Mouse (Mus musculus) T-helper 2 cell (primary cell): ENCODE results near the gene Casq1.

Source experiments
- in situ Hi-C: fragments of 300-600 bp; cut with MboI, MseI; formaldehyde crosslinking; loops from one replicate; pipeline ENCODE4 v1.15.1; 2025; ENCODE audit warnings: high pct_unique_total_duplicates

Gene Casq1

DNA sequence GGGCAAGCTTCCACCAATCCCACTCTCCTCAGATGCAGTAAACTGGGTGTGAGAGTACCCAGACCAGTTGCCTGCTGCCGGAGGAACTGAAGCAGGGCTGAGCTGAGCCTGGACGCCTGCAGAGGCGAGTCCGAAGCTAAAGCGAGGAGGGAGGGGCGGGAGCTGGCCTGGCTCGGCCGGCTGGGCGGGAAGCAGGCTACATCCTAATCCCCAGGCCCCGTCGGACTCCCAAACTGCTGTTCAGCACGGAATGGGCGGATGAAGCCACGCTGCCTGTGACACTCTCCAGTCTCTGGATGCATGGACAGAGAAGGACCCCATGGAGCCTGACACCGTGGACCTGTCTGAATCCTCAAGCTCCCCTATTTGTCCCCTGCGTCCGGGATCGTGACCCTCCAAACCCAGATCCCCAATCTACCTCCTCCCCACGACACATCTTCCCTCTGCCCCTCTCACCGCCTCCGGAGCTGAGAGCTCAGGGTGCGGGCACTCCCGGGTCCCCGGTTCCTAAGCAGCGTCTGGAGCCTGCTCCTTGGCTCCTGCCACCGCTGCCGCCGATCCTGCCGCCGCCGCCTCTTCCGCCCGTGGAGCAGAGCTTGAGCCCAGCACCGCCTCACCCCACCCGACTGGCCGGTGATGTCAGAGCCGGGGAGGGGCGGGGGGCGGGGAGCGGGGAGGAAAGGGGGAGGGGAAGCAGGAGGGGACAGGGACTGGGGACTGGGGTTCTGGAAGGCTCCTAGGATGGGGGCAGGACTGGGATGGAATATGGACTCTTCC lies 13.3 kb downstream of the Casq1 start, which contains the start of gene Pea15a:
Gene Pea15a, minus strand, starts transcription at position 664 of the 777 bp plus-strand sequence.
- in situ Hi-C loops, result loop anchor here (25.0 kb wide), 1 partner anchor 1344 kb away; the partner anchor contains the start of gene Atf6

DNA sequence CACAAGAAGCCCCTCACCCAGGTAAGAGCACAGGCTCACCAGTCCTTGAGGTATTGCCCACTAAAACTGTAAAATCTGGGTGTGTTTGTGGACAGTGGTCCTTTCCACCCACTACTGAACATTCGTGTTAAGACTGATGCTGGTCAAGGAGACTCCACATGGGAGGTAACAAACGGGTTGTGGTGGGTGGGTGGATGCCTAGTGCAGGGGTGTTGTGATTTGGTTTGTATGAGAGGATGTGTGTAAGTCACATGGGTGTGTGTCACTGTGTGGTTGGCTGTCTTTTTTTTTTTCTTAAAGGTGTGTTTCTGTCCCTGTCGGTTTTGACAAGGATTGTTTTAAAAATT lies 14.0 kb downstream of the Casq1 start:
- in situ Hi-C loops, result loop anchor here (25.0 kb wide), 1 partner anchor 1343 kb away; the partner anchor contains the start of gene Atf6

DNA sequence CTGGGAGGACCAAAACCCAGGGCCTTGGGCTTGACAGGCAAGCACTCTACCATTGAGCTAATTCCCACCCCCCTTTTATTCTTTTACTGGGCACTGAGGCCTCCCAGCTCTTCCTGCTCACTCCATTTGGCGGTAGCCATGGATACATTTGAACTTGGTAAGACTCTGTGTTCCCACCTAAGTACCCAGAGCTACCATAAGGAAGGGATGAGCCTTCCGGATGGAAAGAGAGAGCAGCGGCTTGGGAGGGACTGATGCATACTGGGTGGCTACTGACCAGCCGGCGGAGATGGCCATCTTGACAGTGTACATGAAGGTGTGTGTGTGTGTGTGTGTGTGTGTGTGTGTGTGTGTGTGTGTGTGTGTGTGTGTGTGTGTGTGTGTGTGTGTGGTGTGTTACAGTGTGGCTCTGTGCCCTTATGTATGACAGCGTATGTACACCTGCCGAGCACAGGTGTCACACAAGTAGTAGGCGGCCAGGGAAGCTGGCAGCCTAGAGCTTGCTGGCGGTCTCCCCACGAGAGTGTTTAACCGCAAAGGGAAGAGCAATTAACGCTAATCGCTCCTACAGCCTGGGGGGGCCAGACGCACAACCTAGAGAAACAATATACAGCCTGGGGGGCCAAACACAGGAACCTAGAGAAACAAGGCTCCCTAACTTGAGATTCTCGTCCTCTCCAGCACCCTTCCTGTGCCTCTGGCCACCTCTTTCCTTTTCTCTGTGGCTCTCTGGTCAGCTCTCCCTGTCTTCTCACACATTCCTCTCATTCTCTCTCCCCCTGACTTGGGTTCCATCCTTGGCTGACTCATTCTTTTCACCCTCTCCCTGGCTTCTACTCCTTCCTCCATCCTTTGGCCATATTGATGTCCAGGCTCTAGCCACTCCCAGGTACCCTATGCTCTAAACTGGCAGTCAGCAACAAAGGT lies 14.6 kb downstream of the Casq1 start:
- in situ Hi-C loops, result loop anchor here (25.0 kb wide), 1 partner anchor 1343 kb away; the partner anchor contains the start of gene Atf6

DNA sequence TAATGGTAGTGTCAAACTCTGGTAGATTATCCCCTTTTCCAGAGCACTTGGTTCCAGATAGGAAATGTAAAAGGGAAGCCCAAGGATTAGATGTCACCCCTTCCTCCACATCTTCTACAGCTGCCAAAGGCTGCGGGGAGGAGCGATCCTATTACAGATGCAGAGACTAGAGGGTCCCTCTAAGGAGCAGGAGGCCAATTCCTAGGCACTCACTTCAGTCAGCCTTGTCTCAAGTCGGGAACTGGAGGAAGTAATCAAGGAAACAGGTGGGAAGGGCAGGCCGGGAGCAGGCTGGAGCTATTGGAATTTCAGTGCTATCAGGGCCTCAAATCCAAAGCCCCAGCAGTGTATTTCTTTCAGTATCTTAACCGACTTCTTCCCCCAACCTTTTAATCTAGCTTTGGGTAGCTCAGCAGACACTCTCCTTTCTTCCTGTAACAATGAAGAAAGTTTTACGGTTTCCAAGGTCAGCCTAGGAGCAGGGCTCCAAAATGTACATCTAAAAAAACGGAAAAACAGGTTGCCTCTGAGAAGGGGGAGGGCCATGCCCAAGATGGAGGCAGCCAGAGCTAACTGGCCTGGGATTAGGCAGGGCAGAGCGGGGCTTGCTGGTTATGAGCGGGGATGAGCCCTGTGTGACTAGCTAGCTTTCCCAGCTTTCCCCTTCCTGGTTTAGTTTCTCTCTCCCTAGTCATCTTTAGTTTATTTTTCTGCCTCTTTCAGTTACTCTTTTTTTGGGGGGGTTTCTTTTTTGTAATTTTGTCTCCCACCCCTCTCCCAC lies 15.4 kb downstream of the Casq1 start:
- in situ Hi-C loops, result loop anchor here (25.0 kb wide), 1 partner anchor 1342 kb away; the partner anchor contains the start of gene Atf6

DNA sequence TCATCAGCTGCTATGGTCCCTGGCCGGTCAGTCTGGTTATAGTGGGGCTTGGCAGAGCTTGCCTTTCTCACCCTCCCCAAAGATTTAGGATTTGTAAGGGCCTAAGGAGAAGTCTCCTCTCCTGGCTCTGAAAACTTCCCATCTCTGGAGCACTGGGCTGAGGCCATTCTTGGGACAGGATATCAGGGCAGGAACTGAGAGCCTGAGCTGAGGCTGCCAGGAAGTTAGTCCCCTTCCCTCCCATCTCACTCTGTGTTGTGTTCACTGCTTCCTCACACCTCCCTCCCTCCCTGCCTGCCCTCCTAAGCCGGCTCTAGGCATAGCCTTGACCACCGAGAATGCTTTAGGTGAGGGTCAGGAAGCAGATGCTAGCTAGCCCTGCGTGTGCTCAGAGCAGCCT lies 16.1 kb downstream of the Casq1 start:
- in situ Hi-C loops, result loop anchor here (25.0 kb wide), 1 partner anchor 1341 kb away; the partner anchor contains the start of gene Atf6

DNA sequence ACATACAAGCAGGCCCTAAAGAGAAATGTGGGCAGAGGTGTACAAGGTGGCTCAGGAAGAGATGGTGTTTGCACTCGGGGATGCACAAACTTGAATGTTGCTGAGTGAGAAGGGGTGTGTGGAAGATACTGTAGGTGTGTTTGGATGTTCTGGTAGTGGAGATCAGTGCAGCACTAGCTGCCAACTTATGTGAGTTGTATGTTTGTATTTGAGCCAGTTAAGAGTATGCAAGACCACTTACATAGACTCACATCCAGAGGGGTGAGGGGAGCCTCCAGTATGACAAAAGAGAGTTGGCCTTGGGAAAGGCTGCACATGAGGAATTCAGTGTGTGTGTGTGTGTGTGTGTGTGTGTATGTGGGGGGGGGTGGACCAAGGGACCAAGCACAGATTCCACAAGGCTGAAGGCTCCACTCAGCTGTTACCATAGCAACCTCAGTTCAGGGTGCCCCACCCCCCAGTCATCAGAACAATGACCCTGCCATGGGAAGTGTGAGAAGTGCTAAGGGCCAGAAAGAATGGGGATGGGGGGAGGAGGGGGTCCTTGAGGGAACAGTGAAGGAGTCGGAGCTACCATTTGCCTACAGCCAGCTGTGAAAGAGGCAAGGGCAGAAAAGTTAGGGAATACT lies 16.7 kb downstream of the Casq1 start:
- in situ Hi-C loops, result loop anchor here (25.0 kb wide), 1 partner anchor 1341 kb away; the partner anchor contains the start of gene Atf6

DNA sequence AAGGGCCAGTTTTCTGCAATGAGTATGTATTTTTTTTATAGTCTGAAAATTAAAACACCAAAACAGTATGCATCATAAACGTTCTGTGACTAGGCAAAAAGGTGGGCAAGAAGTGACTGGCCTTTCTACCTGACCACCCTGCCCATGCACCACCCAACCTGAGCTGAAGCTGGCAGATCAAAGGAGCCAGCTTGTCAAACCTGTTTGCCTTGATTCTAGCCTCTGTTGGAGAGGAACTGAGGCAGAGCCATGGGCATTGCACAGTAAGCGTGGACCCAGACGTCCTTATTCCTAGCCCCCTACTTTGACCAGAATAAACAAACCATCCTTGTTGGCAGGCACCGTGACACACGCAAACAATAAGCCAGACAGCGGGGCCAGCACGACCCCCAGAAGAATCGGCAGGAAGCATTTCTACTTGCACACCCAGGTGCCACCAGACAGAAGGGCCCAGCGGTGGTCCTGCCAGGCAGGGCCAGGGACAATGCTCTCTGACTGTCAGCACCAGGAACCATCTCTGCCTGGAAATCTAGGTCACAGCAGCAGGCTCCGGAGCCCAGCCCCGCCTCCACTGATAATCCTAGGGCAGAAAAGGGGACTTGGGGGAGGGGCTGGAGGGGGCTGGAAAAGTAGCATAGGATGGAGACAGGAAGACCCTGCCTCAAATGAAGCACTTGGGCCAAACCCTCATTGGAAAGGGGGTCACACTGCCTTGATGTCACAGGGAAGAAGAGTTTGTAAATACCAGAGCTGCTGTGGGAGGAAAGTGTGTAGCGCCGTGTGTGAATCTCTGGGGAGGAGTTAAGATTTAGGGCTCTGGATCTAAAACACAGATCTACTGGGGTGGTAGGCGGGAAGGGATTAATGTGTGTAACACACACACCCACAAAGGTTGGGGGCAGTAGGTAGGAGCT lies 17.4 kb downstream of the Casq1 start:
- in situ Hi-C loops, result loop anchor here (25.0 kb wide), 1 partner anchor 1340 kb away; the partner anchor contains the start of gene Atf6

DNA sequence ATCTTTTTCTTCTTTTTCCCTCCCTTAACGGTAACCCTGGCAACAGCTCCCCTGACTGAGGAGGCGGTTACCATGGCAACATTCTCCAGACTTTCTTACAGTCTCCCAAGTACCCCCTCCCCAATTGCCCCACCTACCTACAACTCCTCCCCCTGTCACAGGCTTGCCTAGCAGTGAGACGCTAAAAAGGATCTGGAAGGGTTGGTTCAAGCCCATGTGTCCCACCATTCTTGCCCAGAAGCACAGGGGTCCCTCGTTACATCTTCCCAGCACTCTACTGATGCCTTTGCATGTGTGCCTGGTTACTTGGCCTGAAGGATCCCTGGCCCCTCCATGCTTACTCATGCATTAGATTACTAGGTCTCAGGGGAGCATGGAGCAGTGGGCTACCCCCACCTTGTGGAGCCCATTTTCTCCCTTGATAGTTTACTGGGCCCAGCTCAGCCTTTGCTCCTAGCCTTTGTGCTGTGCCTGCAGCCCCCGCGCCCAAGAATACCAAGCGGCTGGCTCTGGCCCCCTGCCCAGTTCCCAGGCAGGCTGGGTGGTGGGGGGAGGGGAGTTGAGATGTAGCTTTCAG lies 18.7 kb downstream of the Casq1 start:
- in situ Hi-C loops, result loop anchor here (25.0 kb wide), 1 partner anchor 1339 kb away; the partner anchor contains the start of gene Atf6

DNA sequence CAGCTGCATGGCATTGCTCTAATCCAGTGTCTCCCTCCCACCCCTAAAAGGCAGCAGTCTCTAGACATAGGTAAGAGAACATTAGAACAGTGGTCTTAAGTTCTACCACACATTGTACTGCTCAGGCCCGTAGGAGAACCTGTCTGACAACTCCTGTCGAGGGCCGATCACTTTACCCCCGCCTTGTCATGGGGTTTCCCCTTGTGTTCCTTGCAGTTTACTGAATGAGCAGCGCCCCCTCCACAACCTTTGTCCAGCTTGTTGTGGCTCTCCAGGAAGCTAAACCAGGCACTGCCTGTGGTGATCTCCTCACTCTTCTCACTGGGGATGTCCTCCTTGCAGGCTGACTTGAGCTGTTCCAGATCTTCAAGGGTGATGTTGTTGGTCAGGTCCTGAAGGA lies 19.5 kb downstream of the Casq1 start:
- in situ Hi-C loops, result loop anchor here (25.0 kb wide), 1 partner anchor 1338 kb away; the partner anchor contains the start of gene Atf6

DNA sequence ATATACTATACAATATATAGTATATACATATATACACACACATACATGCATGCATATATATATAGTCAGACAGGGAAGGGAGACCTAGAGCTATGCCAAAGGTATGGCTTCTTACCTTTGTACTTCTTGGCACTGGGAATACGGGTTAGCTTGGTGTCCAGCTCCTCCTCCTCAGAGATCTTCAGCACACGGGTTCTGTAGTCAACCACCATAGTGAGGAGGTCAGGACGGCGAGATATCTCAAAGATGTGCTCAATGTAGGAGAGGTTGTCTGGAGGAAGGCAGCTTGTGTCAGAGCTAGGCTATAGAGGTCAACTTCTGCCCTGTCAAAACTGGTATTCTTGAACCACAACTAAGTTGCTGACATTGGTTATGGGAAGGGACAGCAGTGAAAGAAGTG lies 20.7 kb downstream of the Casq1 start:
- in situ Hi-C loops, result no loop called here

DNA sequence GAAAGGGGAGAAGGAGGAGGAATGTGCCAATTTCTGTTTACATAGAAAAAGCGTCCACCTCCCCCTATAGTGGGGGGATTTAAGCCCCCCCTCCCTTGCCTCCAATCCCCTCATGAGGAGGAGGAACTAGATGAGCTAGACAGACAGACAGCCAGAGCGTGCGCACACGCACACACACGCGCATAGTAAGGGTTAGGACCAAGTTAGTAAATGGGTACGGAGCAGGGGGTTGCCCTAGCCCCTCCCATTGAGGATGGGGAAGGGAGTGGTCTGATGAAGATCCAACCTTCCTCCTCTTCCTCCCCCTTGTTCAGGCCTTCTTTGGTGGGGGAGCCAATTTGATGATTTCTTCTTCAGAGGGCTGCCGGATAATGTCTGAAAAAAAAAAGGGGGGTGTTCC lies 21.4 kb downstream of the Casq1 start:
- in situ Hi-C loops, result no loop called here

DNA sequence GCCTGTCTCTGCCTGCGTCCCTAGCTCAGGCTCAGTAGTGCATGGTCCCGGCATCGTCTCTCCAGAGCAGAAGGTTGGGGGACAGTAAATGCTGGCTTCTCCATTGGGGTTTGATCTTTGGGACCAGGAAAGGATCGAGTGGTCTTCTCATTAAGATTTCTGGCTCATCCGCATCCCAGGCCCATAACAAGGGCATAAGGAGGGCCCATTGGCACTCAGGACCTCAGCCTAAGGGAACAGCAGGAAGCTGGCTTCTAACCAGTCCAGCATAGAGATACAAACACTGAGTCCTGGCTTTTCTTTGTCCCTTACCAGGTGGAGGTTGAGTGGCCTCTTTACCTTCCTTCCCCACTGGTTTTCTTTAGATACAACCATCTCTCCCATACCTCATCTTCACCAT lies 21.8 kb downstream of the Casq1 start:
- in situ Hi-C loops, result no loop called here

DNA sequence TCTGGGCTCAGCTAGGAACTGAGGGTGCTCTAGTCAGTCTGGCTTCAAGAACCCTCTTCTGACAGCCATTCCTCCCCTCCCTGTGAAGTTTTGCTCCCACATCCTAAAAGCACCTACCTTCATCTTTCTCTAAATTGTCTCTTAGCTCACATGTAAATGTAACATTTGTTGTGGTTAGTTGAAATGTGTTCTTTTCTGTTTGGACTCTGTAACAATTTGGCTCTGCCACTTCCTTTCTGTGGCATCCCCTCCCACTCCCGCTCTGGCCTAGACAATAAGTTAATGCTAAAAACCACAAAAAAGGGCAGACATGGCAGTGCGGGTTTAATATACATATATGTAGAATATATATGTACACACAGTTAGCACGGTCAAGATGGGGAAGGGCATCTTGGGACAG lies 22.5 kb downstream of the Casq1 start:
- in situ Hi-C loops, result no loop called here

DNA sequence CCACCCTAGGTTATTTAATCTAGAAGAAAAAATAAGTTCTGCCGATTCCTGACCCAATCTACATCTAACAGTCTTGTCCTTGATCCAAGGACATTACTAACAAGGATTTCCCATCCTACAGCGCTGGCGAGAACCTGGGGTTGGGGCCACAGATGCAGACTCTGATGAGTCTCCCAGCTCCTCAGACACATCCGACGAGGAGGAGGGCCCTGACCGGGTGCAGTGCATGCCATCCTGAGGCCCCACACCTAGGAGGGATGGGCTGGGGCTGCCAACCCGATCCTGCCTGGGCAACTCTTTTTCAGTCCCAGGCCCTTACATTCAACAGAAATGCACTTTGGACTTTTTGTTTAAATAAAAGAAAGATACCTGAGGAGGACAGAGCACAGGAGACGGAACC lies 25.2 kb downstream of the Casq1 start:
- in situ Hi-C loops, result no loop called here

DNA sequence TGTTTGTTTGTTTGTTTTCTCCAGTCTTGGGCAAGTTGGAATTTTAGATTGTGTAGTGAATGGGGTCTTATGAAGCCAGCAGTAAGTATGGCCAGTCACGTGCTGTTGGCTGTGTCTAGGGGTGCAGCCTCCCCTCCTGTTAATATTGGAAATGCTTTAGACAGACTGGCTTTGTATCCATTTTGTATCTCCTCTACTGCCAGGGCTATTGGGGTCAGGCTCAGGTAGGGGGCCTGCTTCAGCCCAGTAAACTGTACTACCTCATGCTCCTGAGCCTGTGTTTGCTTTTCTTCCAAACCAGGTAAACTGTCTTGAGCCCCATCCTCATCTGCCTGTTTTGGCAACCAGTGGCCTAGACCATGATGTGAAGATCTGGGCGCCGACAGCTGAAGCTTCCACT lies 27.5 kb downstream of the Casq1 start:
- in situ Hi-C loops, result no loop called here

DNA sequence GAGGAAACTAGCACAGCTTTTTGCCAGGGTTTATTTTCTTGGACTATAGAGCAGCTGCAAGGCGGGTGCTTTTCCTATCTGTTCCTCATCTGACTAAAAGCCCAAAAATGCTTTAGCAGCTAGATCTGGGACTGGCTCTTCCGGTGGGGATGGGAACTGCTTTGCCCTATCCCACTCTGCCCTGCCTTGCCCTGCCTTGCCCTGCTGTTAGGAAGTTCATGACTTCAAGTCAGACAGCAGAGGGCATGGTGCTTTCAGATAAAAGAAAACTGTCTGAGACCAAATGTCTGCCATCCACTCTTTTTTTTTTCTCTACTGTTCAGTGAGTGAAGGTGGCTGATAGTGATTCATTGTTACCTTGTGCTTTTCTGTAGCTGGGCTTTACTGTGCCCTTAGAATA lies 28.1 kb downstream of the Casq1 start:
- in situ Hi-C loops, result no loop called here

DNA sequence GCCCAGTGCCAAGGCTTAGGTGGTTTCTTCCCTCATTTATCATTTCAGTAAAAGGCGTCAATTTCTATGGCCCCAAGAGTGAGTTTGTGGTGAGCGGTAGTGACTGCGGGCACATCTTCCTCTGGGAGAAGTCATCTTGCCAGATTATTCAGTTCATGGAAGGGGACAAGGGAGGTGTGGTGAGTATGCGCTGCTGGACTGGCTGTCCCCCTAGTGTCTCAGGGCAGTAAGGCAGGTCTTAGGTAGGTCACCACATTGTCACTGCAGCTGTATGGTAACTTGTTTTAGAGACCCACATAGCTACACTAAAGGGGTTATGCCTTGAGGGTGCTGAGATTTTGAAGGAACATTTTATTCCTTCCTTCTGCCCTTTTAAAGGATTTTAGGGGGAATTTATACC lies 30.8 kb downstream of the Casq1 start:
- in situ Hi-C loops, result no loop called here

DNA sequence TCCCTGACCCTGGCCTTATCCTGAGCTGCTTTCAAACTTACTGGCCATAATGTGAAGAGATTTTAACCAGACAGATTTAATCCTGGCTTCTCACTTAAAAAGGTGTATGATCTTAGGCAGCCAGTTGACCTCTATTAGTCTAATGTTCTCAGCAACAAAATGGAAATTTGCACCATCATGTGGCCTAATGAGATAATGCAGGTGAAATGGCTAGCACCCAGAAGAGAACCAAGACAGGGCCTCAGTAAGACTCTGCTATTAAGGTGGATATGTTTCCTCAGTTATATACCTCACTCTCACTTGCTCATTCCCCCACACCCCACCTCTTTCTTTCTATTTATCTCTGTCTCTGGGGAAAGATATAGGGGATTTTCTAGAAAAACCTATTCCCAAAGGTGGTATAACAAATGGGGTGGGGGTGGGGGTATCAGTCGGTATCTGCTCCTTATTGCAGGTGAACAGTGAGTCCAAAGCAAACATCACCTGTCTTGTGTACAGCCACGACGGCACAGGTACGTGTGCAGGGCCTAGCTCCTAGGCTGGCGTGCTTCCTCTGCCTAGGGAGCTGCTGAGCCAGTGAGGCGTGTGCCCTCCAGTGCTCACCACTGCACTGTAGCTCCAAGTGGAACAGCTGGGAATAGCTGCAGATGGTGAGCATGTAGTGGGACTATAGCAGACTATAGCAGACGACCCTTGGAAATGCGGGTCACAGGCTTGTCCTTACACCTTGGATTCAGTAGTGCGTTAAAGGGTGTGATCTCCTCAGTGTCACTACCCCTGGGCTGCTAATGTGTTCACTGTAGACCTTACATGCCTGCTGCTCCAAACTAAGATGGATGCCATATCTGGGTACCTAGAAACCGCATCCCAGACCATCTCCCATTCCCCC lies 33.0 kb downstream of the Casq1 start:
- in situ Hi-C loops, result no loop called here
